Mouse (Mus musculus): Measurements from ENCODE around the gene Fto.

DNA sequence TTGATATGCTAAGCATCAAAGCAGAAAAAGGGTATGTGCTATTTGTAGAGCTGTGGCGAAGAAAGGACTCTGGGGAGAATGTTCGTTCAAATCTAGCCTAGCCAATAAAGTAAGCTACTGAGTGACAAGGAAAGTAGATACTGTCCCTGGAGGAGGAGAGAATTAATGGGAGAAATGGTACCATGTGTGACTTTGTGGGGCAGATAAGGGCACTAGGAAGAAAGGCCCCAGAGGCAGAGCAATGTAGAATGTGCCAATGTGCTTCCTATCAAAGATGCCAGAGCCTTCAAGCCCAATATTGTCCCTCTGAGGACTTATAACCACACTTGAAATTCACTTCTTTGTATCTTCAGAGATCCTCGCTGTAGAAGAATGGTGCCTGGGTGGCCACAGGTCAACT, 227.9 kb downstream of the Fto start:
- TF ChIP-seq CTCF (IDR thresholded peaks at IDR 0.05; ENCODE audit: insufficient read depth, low read length) (no peak), POLR2A (IDR thresholded peaks at IDR 0.05; ENCODE audit: borderline replicate concordance, extremely low read depth, low read depth, low read length) (no peak)

Data from lung, adult 2 months (tissue).